Mouse (Mus musculus): ENCODE measurements around the gene Ctnna2.

Ctnna2 gene

DNA sequence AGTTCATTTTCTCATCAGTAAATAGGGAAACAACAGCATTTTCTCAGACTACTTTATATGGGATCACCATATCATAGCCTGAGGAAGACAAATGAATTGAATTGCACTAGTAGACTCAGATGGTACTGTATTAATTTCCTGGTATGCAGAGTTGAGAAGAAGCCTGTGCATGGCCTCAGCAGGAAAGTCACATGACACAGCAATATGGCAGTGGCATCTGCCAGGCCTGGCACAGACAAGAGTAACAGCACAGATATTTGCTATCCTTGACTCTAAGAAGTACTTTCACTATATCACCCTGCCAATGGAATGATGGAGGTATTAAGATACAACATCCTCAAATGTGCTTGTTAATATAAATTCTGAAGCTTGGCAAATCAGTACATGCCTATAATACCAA, 553.8 kb downstream of the Ctnna2 start:
- no peak for DNase-seq (ENCODE audit: low read depth)

DNA sequence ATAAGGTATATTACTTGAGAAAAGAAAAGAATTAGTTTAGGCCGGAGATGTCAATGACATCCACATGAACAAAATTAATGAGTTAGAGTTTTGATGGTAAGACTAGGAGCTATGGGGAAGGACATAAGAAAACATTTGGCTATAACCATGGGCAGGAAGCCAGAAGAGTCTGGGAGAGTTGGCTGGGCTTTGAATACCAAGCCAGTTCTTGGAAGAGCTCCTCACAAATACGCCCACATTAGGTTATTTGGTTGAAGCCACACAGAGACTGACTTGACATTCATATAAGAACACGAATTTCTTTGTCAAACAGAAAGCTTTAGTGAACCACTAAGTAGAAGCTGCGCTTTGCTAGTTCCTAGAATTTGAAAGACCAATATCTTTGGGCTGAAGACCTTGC, 554.7 kb downstream of the Ctnna2 start:
- DNase-seq (ENCODE audit: low read depth): no peak

DNA sequence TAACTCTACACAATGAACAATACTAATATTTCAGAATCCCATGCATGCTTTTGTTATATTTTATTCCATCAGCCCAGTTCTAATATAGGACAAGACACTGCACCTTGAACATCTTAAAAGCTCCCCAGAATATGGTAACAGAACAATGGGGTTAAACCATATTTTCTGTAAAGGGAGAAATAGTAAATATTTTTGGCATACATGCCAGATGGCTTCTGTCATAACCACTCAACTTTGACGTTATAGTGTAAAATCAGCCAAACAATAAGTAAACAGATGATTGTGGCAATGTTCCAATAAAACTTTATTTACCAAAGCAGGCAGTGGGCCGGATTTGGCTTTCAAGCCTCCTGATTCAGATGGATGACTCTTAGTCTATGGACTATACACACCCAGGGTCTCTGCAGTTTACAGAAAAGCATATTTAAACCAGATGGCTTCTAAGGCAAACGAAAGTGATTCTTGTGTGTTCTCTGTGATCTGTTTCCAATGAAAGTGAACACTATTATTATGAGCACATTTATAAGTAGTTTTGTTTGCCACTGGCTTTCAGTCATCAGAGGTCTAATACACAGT, 557.8 kb downstream of the Ctnna2 start:
- DNase-seq (ENCODE audit: low read depth): no peak

- DNase-seq (ENCODE audit: low read depth): no peak
Measured at GRCm38 (mm10) chr6:77416999-77417398, 562.5 kb downstream of the Ctnna2 start.

DNA sequence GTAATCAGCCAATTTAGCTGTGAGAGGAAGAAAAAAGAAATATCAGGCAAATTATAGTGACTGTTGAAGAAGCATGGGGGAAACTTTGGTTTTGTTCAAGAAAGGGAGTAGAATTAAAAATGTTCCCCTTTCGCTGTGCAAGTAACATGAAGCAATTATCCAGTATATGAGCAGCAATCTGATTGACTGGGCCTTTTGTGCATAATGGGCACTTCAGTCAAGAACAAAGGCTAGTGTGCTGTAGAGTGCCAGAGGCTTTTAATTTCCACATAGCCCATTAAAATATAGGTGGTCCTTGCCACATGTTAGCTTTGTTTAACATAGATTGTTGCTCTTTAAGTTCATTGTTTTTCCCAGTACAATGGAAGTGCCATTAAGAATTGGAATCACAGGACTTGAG, 566.0 kb downstream of the Ctnna2 start:
- DNase-seq (ENCODE audit: low read depth): no peak

DNA sequence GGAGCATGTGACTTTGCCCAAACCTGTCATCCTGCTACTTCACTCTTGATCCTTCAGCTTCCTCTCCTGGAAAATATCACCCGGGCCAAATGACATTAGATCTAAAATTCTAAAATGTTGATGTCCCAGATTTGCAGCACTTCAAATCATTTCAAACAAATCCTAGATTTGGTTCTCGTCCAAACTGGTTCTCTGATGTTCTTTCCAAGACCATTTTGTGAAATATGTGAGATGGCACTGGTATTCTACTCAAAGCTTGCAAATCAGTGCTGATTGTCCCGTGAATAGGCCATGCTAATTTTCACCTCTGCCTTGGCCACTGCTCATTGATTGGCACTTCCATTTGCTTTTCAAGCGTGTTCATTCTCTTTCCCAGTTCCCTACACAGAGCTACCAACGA, 571.0 kb downstream of the Ctnna2 start:
- no peak for DNase-seq (ENCODE audit: low read depth)

GRCm38 (mm10) chr6:77400751-77401150, 578.7 kb downstream of the Ctnna2 start:
- no peak for DNase-seq (ENCODE audit: low read depth)

DNA sequence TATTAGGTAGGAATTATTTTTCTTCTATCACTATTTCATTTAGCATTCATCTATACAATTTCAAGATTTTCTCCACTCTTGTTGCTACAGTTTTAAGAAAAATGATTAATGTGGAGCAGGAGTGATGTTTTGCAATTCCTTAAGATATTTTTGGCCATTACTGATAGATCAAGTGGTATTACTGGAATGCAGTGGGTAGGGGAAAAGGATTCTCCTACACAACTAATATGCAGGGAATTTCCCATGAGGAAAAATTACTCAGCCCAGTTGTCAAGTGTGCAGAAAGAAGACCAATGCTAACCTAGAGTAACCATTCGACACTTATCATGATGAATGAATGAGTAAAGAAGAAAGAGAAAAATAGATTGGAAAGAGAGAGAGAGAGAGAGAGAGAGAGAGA, 587.8 kb downstream of the Ctnna2 start:
- DNase-seq (ENCODE audit: low read depth): no peak

DNA sequence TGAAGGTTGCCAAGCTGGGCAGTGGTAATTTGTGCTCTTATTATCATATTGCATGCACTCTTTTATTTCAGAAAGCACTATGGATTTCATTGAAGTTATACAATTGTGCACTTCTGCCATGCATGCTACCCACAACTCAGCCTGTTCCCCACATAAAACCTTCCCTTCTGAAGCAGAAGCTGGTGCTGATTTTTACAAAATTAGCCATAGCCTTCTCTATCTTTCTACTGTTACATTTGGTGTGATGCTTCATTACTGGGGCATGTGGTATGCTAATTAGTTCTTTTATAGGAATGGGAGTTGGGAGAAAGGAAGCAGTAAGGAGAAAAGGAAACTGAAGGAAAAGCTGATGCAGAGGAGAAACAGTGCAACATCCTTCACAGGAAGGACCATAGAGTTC, 598.2 kb downstream of the Ctnna2 start:
- DNase-seq (ENCODE audit: low read depth): no peak

DNA sequence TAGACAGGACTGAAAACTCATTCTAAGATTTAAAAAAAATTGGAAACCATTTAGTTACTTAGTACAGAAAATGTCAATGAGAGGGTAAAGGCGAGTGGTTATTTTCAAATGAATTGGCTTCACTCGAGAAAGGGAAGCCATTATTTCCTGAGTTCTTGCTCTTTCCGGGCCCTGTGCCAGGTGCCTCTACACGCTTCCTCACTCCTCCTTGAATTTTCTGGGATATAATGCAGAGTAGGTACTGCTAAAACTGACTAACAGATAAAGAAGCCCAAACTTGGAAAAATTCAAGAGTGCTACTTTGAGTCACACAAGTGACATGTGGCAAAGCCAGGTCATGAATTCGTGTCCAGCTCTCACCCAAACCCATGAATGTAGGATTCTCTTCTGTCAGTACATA, 606.4 kb downstream of the Ctnna2 start:
- DNase-seq (ENCODE audit: low read depth): no peak

- no peak for DNase-seq (ENCODE audit: low read depth)
Measured at GRCm38 (mm10) chr6:77371147-77371546, 608.4 kb downstream of the Ctnna2 start.

DNA sequence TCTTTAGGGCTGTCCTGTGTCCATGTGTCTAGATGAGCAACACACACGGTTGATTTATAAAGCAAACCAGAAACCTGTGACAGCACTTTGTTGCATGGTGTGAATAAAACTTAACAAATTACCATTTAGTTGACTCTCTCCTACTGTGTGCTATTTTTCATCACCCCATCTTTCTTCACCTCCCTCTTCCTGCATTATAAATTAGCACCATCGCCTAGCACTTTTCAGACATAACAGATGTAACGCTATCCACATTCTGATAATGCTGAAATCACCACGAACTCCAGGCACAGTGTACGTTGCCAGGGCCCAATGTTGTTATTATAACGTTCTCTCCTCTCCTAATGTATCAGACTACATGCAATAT, 621.0 kb downstream of the Ctnna2 start:
- DNase-seq (ENCODE audit: low read depth): no peak

DNA sequence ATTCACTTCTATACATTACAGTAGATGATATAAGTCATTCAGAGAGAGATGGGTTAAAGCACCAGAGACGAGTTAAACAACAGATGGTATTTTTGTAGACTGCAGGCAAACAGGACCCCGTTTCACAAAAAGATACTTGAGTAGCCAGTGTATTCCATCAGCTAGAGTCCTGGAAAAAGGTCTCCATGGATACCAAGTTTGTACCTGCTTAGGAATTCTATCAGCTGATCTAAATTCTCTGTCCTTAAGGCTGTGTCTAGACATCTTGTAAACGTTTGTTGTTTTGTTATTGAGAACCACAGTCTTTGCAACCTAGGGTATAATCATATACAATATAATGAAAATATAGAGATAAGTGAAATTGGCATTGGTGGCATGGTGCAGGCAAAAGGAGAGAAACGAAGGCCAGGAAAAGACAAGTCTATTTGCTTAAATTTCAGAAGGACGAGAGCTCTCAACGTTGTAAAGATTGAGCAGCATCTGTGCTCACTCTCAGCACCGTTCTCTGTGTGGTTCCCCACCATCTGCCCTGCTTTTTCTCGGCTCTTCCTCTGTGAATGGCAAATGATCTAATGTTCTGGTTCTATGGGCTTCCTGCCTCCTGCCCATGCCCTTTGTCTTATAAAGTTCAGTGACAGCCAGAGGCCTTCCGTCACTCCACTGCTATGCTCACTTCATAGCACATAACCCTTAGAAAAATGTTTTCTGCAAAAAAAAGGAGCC, 621.6 kb downstream of the Ctnna2 start:
- DNase-seq (ENCODE audit: low read depth): no peak

DNA sequence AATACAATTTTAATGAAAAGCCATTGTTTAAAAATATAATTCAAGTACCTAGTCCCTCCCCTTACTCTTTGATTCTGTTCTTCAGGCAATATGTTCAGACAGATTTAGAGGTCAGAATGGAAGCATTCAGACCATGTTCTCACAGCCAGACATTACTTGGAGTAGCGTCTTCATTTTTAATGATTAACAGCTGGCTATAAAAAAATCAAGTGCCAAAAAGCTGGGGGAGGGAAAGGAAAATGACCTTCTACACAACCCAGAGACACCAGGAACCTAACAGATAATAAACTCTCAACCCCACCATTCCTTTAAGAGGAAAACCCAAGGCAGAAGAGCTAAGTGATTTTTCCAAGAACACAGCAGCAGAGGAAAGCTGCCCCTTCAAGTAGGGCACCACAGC, 624.7 kb downstream of the Ctnna2 start:
- DNase-seq (ENCODE audit: low read depth): no peak

GRCm38 (mm10) chr6:77343781-77344180, 635.7 kb downstream of the Ctnna2 start:
- DNase-seq (ENCODE audit: low read depth): no peak

DNA sequence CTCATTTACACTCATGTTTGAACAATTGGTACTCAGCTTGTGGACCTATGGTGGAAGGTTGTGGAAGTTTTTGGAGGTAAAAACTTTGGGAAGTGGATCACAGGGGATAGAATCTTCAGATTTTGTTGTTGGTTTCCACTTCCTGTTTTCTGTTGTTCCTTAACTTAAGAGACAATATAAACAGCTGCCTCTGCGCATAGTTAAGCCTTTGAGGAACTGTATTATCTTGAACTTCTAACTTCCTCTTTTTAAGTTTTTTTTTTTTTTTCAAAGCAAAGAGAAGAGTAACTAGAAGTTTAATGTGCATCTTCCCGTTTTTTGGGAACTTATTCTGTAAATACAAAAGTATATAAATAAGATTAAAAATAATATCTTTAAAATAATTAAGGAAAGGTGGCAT, 644.0 kb downstream of the Ctnna2 start:
- no peak for DNase-seq (ENCODE audit: low read depth)

DNA sequence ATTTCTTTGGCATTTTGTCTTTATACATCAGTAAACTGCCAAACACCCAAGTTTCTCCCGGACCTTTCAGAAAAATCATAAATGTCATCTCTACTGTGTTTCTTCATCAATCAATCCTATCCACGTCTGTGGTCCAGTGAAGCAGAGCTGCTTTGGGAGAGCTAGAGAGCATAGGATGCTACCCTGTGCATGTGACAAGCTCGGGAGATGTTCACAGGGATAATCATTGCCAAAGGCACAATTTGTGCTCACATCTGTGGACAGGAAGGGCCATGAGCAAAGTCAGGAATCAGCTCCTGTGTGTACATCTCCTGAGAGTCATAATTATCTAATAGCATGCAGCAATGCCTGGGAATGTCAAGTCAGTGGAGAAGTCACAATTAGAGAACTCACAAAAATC, 654.8 kb downstream of the Ctnna2 start:
- DNase-seq (ENCODE audit: low read depth): no peak

GRCm38 (mm10) chr6:77324327-77324726, 655.2 kb downstream of the Ctnna2 start:
- DNase-seq (ENCODE audit: low read depth): no peak

DNA sequence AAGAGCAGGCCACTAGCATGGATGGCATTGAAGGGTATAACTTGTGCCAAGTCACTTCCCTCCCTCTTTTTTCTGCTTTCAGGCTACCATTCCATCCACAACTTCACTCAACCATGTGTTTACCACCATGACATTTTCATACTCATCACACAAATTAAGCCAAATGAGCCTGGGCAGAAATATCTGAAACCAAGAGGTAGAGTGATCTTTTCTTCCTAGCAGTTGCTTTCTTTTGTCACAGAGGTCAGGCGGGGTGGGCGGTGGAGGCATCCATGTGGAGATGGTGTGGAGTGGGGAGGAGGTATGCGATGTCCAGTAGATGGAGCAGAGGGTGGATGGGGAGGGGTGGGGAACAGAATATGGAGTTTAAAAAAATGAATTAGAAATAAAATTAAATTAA, 672.7 kb downstream of the Ctnna2 start:
- no peak for DNase-seq (ENCODE audit: low read depth)

GRCm38 (mm10) chr6:77301305-77301704, 678.2 kb downstream of the Ctnna2 start:
- DNase-seq (ENCODE audit: low read depth): no peak

GRCm38 (mm10) chr6:77291415-77291814, 688.1 kb downstream of the Ctnna2 start:
- DNase-seq (ENCODE audit: low read depth): no peak

- no peak for DNase-seq (ENCODE audit: low read depth)
Measured at GRCm38 (mm10) chr6:77288402-77288801, 691.1 kb downstream of the Ctnna2 start.

DNA sequence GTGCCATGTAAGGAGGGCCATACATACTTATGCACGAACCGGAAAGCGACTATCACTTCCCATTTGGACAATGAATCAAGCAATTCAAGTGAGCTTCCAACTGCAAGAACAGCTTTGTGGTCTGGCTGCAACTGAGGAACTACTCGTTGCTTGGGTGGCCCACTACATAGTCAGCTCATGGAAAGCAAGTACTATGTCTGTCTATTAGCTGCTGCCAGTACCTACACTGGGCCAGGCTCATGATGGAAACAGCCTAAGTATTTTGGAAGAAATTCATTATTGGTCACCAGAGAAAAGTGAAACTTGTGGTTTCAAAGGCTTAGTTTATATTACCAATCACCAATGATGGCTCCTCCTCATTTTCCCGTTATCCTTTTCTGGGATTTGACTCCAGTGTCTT, 693.2 kb downstream of the Ctnna2 start:
- DNase-seq (ENCODE audit: low read depth): no peak

DNA sequence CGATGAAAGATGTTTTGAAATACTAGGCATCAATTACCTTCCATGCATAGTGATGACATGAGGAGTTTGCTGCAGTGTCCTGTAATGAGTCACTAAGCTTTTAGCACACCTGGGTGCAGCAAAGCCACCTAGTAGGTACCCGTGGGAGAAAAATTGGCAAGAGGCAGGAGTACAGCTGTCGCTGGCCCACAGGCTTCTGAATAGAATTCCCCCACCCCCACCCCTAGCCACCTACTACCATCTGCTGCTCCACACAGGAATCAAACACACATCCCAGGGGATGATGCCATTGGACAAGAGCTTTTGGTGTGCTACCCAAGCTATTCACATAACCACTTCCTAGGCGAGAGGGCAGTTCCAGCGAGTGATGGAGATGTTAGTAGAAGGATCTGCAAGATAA, 700.7 kb downstream of the Ctnna2 start:
- no peak for DNase-seq (ENCODE audit: low read depth)
